Mouse (Mus musculus) C2C12 (cell line): ENCODE measurements around the gene Polh. TPM values are rescaled to one million over a fixed set of nuclear protein-coding genes. Genes with fewer than 3 reads are reported as not detected.

ENCODE experiments used
- H3K27me3 ChIP-seq: one replicate; pipeline ENCODE4 v1.6.1; 2011; ENCODE audit not compliant: control insufficient read depth, insufficient read depth, insufficient read length
- H3K36me3 ChIP-seq: one replicate; pipeline ENCODE4 v1.6.1; 2011; ENCODE audit not compliant: control insufficient read depth, insufficient read depth
- H3K4me3 ChIP-seq: one replicate; pipeline ENCODE4 v1.5.1; 2011; ENCODE audit warnings: mild to moderate bottlenecking, control low read depth; ENCODE audit not compliant: poor library complexity, insufficient read depth, severe bottlenecking
- H3K79me2 ChIP-seq: one replicate; pipeline ENCODE4 v1.6.1; 2011; ENCODE audit not compliant: control insufficient read depth, insufficient read depth
- H3K79me3 ChIP-seq: one replicate; pipeline ENCODE4 v1.6.1; 2011; ENCODE audit warnings: low read depth, control low read depth
- H3ac ChIP-seq: one replicate; pipeline ENCODE3; 2011; ENCODE audit warnings: low read depth; ENCODE audit not compliant: control insufficient read depth, insufficient read length
- CEBPB ChIP-seq: IDR thresholded peaks from one replicate; pipeline ENCODE4 v1.6.1; 2011; ENCODE audit warnings: low read depth, mild to moderate bottlenecking, control low read depth, moderate library complexity
- CTCF ChIP-seq: IDR thresholded peaks from one replicate; pipeline ENCODE4 v1.5.1; 2011; ENCODE audit not compliant: control insufficient read depth, insufficient read depth, insufficient read length
- FOSL1 ChIP-seq: IDR thresholded peaks from one replicate; pipeline ENCODE4 v1.8.0; 2011; ENCODE audit warnings: mild to moderate bottlenecking, low read length; ENCODE audit not compliant: poor library complexity, insufficient read depth, severe bottlenecking
- MAX ChIP-seq: IDR thresholded peaks from one replicate; pipeline ENCODE4 v1.6.1; 2011; ENCODE audit warnings: mild to moderate bottlenecking, control low read depth
- MYOD1 ChIP-seq: IDR thresholded peaks from one replicate; pipeline ENCODE4 v1.6.1; 2011; ENCODE audit warnings: low read depth; ENCODE audit not compliant: control insufficient read depth, insufficient read length
- MYOG ChIP-seq: IDR thresholded peaks from one replicate; pipeline ENCODE4 v1.6.1; 2011; ENCODE audit not compliant: control insufficient read depth, insufficient read length; ENCODE audit errors: extremely low read depth
- USF1 ChIP-seq: IDR thresholded peaks from one replicate; pipeline ENCODE4 v1.6.1; 2011; ENCODE audit warnings: low read depth, mild to moderate bottlenecking, control low read depth, moderate library complexity
- polyA plus RNA-seq: library from polyadenylated mRNA; unstranded; fragments of >200 nt; fragmentation: generic; extraction: Trizol; gene quantifications from one replicate; pipeline ENCODE4 v1.2.1, GENCODE M21; 2012; ENCODE audit warnings: missing spikeins

The Polh gene
- polyA plus RNA-seq, 1 experiment = 14.4 TPM

DNA sequence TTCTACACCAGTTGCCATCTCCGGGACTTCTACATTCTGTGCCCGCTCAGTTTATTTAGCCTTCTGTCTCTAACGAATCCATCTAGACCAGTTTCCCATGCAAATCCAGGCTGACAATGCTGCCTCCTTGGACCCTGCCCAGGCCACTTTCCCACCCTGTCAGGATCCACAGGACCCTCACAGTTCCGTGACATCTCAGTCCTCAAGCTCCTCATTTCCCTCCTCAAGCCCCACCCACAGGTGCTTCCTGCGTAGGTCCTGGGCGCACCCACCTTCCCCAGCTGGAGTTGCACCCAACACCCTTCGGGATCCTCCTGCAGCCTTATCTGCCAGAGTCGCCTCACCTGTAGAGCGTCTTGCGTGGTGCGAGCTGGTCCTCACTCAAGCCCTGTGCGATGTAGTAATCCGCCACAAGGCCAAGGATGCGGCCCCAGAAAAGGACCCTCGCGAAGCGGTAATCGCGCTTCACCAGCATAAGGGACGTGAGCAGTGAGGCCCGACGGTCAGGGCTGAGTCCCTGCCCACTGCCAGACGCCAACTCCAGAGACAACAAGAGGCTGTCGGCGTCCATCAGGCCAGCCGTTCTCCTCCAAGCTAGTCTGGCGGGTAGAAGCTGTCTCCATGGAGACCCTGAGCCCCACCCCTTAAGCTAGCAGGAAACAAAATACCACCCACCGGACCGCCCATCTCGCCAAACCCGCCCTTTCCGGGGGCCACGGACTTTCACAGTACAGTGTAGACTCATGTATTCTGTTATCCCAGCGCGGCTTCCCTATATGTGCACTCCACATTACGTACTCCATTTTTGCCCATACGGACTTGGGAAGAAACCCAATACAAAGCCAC is 58.6 kb downstream of the Polh start, which contains the start of gene Rsph9:
TSS of gene Rsph9 (minus strand) at position 639 of the 846 bp plus-strand sequence.
- peaks cover 34% of the 10 kb centered on the region for H3K36me3 ChIP-seq
- peaks cover 11% of the 10 kb centered on the region for H3K79me2 ChIP-seq
- no peaks in the 10 kb centered on the region for H3K27me3 ChIP-seq
- H3K79me3 ChIP-seq = no peaks in the 10 kb centered on the region
- TF ChIP-seq CEBPB (no peak), CTCF (no peak), MYOG (no peak), FOSL1 (no peak), MAX (no peak), MYOD1 (no peak), USF1 (no peak)
- no peak within 1 kb of the TSS for H3K4me3 ChIP-seq
- H3ac ChIP-seq = peak within 1 kb of the TSS; percentile 41

DNA sequence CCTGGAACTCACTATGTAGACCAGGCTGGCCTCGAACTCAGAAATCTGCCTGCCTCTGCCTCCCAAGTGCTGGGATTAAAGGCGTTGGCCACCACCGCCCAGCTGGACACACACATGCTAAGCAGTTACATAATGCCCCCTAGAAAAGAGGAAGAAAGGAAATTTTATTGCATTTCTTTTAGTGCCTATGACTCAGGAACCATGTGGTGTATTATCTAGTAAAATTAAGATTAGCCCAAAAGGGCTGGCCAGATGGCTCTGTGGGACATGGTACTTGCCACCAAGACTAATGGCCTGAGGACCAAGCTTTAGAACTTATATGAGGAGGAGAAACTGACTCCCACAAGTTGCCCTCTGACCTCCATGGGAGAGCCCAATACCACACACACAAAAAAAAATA is 62.6 kb downstream of the Polh start:
- TF ChIP-seq FOSL1 = no peak
- Histone ChIP-seq H3K27me3 (no peaks in the 10 kb centered on the region), H3K79me2 (no peaks in the 10 kb centered on the region), H3K36me3 (no peaks in the 10 kb centered on the region), H3K4me3 (no peak overlapping the region), H3K79me3 (no peaks in the 10 kb centered on the region), H3ac (no peak overlapping the region)

DNA sequence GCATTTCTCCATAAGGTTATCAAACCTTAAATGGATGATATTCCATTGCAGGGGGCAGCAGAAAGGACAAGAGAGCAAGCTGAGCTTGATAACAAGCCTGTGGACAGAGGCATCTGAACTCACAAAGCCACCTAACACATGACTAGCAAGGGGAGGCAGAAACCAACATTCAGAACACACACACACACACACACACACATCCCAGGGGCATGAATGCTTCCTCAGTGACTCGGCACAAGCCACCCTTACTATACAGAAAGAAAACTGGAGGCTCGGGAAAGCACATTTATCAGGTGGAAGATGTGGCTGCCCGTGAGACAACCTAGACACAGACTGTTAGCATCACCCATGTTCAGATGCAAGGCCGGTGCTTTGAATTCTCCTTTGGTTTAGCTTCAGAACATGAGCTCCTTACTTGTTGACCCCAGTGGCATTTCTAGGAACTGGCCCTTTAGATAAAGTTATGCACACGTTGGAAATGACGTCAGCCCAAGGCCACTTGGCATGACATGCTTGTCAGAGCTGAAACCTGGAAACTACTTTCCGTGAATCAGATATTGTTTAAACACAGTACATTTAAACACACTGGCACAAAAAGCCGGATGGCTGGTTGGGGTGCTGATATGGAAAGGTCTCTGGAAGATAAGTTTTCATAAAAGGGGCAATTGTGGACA is 63.7 kb downstream of the Polh start:
- H3K79me3 ChIP-seq = no peaks in the 10 kb centered on the region
- no peaks in the 10 kb centered on the region for H3K79me2 ChIP-seq
- no peaks in the 10 kb centered on the region for H3K27me3 ChIP-seq
- no peak overlapping the region for H3K4me3 ChIP-seq
- no peak overlapping the region for H3ac ChIP-seq
- no peaks in the 10 kb centered on the region for H3K36me3 ChIP-seq
- TF ChIP-seq MYOD1 = no peak
- TF ChIP-seq USF1 = no peak
- no peak for TF ChIP-seq CTCF
- no peak for TF ChIP-seq MAX
- TF ChIP-seq MYOG = no peak
- no peak for TF ChIP-seq CEBPB
- TF ChIP-seq FOSL1 = no peak

DNA sequence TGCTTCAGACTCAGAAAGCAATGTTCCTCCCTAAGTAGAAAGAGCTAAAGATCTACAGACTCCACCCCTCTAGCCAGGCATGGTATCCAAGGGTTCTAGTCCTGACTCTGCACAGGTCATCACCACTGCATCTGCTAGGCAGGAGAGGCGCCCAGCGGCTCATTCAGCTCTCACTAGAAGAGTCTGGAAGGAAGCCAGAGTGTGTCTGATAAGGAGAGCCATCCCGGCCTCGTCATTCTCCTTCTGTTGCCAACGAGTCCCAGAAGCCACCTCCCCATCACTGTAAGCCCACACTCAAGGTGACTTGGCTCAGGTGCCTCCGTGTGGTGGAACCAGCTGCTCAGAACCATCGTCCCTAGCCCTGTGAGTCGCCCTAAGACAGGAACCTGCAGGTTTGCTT is 69.6 kb downstream of the Polh start:
- TF ChIP-seq CEBPB (no peak), MYOG (no peak), FOSL1 (no peak), CTCF (no peak), USF1 (no peak), MAX (no peak), MYOD1 (no peak)
- H3K27me3 ChIP-seq = no peaks in the 10 kb centered on the region
- no peaks in the 10 kb centered on the region for H3K79me2 ChIP-seq
- H3K36me3 ChIP-seq = peaks cover 12% of the 10 kb centered on the region
- no peak overlapping the region for H3K4me3 ChIP-seq
- no peak overlapping the region for H3ac ChIP-seq
- H3K79me3 ChIP-seq = no peaks in the 10 kb centered on the region

DNA sequence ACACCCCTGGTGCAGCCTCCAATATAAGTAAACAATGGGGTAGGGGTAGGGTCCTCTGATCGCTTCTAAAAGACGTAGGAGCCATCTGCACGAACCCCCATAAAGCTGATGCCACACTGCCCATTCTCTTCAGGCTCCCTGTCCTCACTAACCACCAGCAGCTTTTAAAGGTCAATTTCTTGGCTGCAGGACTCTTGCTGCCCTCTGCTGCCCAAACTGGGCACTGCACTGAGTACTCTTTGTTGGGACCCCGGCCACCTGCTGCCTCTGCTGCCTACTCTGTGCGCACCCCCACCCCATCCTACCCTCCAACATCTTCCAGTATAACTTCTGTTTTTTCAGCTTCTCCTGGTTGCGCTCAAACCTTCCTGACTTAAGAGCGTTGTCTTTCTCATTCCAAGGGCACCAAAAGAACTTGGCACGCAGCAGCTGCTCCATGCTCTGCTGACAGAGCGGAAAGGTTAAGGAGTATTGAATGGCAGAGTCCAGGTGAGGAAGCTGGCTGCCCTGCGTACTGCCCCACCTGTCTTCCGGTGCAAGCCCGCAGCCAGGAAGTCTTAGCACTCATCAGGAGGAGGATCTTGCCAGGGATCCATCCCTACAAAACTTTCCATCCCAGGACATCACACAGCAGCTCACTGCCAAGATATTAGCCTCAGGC is 70.3 kb downstream of the Polh start:
- Histone ChIP-seq H3K36me3 (peaks cover 16% of the 10 kb centered on the region), H3K4me3 (no peak overlapping the region), H3K27me3 (no peaks in the 10 kb centered on the region), H3ac (no peak overlapping the region), H3K79me2 (no peaks in the 10 kb centered on the region), H3K79me3 (no peaks in the 10 kb centered on the region)
- TF ChIP-seq CEBPB = no peak
- no peak for TF ChIP-seq USF1
- TF ChIP-seq CTCF = peak; percentile 82
- no peak for TF ChIP-seq MYOG
- TF ChIP-seq MAX = no peak
- TF ChIP-seq MYOD1 = no peak
- no peak for TF ChIP-seq FOSL1
